Mouse (Mus musculus) frontal cortex, adult 2 months (tissue): Measurements from ENCODE around the gene Lpp. TPM values are rescaled to one million over a fixed set of nuclear protein-coding genes. Genes with fewer than 3 reads are reported as not detected.

Experiments
- DNase-seq, 2 experiments: peaks; one replicate each; pipeline ENCODE4 v3.0.0; 2022; ENCODE audit warnings: low spot score in 1 of 2; ENCODE audit errors: extremely low spot score in 1 of 2
- polyA plus RNA-seq: library from polyadenylated mRNA; depleted of rRNA; stranded (reverse); fragments of >200 nt; gene quantifications from 2 replicates; pipeline ENCODE4 v1.2.3, GENCODE M21; 2012

The Lpp gene
- polyA plus RNA-seq, 1 experiment: 3.0 TPM

DNA sequence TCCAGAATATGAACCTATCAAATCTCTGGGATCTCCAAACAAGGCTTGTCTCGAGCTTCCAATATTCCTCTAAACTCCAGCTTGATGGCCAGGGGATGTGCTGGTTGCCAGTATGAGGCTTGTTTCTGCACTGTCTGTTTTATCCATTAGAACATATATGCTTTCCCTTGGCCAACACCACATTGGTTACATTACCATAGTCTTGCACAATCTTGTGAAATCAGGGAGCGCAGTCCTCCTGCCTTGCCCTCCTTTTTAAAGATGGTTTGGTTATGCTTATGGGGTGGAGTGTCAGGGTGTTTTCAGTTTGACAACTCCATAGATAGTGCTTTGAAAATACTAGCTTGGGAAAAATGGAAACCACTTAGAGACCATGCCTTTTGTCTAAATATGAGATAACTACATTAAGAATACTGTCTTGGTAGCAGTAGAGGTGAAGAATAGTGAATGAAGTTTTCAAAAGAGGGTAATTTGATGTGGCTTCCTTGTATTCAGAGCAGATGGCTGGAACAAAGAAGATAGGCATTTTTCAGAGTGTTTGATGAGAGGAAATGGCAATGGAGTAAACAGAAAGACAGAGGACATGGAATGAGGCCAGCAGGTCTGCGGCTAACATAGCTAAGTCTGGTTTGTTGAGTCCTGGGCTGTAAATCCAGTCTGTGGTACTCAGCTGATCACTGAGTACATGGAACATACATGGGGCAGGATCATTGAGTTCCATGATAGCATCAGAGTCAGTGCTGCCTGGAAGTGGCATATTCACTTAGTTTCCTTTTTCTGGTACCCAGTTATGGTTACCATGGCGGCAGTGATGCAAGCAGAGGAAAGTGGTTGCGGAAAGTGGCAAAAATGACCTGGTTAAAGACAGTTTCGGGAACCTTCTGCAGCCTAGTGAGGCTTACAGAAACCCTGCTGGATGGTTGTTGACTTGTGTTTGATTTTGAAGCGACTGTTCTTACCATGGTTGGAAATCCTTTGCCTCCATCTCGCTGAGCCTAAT lies 258.6 kb downstream of the Lpp start:
- DNase-seq: no peak

DNA sequence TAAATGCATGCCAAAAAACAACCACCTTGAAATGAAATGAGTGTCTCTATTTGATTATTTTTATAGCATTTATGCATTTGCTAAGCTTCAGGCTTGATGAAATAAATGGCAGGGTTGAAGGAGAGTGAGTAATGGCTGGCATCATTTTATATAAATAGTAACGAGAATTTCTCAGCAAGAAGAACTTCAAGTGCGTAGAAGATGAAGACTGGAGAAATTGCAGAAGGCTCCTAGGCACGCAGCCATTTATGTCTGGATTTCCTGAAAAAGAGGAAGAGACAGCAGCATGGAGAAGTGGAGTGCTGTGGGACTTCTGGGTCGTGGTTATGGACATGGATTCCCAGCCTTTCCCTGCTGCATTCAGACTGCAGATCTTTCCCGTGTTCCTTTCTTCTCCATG lies 259.7 kb downstream of the Lpp start:
- peak in 1 of 2 experiments; percentile 42 for DNase-seq

DNA sequence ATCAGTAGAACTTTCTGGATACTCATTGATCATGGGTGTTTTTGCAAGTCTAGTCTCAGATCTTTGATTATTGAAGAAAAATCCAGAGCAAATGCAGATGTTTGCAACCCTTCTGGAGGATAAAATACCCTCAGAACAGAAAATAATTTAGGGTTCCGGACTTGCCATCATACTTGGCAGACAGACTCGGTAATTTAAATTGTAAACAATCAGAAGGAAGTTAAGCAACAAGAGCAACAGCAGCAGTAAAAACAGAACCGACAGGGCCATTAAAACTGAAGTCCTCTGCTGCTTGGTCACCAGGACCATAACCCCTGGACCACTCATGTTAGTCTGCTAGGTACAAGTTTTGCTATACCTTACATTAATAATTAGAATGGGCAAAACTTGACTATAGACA lies 261.8 kb downstream of the Lpp start:
- DNase-seq: no peak

DNA sequence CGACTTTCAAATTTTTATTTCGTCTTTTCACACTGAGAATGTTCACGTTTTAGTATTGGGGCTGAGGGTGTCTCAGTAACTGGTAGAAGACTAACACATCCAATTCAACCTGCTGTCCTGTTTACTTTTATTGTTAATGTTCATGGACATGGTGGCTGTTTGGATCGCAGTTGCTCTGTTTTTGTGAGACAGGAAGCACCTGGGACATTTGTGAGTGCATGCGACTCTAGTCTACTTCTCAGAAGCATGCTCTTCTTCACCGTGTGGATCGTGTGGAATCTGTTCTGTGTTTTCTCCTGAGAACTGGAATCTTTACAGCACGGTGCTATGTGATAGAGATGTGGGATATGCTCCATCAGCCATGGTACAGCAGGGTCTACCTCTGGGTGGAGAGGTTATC lies 262.7 kb downstream of the Lpp start:
- no peak for DNase-seq

DNA sequence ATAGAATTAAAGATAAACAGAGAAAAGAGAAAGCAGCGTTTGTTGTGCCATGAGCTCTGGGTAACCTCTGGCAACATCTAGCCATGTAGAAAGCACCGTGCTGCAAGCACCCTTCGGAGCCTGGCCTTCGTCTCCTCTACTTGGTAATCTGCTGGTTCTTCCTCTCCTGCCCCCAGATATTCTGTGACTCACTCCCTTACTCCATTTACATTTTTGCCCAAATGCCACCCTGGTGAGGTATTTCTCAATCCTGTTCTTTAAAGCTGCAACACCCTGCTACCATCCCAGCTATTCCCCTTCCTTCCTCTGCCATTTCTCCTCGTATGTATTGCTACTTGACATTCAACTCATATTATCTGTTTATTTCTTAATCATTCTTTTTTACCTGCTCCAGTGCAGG lies 263.4 kb downstream of the Lpp start:
- peak in 1 of 2 experiments; percentile 17 for DNase-seq

DNA sequence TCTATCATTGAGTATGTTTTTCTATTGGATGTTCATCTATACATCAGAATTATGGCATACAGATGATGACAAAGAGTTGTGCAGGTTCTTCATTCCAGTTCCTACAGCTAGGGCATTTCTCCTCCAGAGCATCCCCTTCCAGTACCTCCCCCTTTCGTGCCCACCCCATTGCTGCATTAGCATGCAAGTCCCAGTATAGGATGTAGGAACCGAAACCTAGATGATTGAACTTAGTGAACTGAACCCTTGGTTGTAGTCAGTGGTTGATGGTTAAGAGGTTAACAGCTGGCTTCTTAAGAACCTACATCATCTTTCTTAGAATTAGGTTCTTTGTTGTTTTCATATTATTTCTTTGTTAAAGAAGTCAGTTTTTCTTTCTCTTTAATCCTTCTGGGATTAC lies 265.7 kb downstream of the Lpp start:
- DNase-seq: no peak

DNA sequence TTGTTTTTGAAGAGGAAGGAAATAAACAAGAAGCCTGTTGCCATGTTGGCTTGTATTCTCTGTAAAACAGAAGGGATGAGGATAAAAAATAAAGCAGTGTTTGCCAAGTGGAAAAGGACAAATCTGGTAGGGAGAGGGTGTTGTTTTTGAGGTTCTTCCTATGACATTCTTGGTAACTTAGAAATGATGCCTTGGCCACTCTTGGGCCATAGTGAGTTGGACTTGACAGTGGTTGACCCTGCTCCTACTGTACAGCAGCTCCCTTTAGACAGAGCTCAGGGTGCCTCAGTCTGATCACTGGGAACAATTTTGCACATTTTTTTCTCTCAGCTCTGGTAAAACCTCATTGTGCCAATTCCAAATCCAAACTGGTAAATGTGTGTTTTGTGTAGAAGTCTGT lies 270.8 kb downstream of the Lpp start:
- no peak for DNase-seq

DNA sequence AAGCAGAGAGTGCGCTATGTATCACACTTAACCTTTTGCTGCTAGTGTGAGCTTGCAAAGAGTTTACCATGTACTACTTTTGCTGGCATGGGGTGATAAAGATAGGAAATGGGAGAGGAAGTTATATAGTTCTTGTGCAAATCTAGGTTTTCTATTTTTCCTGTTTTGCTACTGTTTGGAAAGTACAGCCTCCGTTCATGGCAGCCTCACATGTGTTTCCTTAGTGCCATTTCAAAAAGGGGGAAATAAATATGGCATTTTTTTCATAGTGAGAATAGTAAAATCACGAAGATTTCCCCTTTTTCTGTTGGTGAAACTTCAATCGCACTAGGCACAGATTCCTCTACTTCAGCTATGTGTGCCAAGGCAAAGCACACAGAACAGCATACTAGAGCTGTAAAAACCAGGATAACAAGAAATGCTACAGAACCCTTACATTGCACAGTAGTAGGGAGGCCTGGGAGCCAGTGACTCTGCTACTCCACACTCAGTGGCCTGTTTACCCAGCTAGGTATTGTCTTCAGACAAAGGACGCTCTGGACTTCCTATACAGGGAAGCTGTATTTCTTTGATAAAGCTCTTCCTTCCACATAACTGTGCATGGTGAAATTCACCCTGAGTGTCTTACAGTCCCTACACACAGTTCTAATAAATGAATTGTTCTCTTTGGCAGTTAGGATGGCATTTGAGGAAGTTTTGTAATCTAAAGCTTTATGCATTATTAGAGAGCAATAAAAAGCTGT lies 276.6 kb downstream of the Lpp start:
- no peak for DNase-seq

DNA sequence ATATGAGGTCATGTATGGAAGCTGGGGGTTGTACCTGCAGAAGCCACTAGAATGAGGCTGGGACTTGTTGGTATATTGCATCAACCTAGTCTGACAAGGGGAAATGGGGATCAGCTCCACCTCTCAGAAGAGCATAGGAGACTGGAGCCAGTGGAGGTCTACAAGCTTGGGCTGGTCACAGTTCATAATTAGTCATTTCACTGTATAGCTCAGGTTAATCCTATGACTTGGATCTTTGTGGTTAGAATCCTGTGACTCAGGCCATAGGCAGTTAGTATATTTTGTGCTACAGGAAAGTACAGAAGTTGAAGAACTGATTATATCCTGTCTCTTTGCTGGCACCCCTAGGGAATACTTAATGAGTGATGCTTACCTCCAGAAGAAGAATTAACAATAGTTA lies 285.6 kb downstream of the Lpp start:
- DNase-seq: no peak

DNA sequence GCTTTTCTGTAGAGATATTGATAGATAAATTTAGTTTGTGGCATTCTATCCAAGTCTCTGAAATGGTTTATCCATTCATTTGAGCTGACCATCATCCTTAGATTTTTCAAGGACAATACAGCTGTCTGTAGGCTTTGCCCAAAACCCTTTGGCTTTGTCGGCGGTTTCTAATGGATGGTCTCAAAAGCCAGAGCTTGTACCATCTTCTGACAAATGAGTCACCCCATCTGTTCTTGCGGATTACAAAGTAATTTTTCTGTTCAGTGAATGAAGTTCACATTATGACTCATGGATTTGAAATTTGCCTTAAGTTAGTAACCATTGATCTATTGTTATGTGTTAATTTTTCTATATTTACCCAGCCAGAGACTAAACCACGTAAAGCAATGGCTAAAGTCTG lies 301.8 kb downstream of the Lpp start:
- peak in 1 of 2 experiments; percentile 27 for DNase-seq

DNA sequence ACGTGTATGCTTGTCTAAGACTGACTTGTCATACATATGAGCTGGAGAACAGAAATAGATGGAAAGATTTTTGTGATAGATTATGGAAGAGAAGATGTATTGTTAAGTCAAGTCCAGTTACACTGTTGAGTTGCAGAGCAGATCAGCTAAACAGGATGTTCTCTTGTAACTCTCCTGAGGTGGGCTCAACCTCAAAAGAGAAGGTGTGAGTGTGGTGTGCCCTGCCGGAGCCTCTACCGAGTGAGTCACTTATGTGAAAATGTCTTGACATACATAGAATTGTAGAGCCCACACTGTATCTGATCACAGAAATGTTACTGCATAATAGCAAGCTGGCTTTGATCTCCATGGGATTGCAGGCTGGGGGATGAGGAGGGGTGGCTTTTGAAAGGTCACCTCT lies 310.9 kb downstream of the Lpp start:
- no peak for DNase-seq

DNA sequence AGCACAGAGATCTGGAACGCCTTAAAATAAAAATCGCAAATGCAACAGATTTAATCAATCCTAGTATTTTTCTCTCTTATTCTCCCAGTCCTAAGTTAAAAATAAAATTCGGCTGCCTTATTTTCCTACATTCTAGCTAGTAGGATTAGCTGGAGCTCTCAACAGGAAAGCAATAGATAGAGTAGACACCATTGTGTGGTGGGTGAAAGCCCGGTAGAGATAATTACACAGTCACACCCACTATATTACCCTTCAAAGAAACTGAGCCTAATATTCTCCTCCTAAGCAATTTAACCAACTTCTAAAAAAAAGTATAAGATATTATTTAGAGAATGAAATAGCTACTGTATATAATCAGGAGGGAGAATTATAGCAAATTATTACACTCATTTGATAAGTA lies 330.3 kb downstream of the Lpp start:
- DNase-seq: no peak

DNA sequence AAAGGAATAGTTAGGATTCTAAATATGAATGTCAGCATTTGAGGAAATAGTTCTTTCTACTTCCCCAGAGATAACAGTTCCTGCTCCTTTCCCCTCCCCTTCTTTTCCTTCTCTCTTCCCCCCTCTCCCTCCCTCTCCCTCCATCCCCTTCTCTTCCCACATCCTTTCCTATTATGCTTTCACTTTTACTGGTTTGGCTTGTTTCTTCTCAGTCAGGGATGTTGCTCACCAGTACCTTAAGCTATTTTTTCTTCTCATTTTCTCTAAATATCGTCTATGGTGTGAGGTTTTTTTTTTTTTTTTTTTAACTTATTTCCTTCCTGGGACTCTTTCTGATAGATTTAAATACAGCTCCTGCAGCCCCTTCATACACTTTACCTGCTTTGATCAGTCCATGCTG lies 339.4 kb downstream of the Lpp start:
- no peak for DNase-seq

DNA sequence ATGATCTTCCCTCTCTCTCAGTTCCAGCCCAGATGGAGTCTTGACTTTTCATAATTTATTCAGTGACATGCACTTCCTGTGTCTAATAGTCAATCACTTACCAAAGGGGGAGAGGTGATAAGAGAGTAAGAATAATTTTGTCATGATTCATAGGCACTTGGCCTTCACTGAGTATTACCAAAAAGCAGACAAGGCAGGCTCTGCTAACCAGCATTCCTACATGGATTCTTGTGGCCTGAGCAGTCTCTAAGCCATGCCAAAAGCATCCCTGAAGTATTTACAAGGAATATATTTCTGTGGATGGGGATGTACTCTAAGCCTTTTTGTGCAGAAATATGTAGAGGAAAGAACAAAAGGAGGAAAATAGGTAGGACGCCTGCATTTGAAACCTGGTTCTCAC lies 340.0 kb downstream of the Lpp start:
- DNase-seq: no peak

DNA sequence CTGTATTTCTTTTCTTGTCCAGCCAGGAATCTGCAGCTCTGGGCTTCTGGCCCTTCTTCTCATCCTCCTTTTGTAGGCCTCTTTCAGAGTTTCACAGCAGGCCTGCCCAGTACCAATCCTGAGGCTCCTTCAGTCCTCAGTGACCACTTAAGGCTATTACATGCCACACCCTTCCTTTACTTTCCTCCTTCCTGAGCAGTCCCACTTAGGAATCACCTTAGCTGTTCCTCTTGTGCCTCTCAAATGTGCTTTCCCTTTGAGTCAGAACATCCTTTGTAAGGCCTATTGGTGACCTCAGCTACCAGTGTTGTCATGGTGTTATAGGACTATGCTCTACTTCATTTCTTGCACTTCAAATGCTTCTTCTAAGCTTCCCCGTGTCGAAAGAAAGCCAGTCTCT lies 342.4 kb downstream of the Lpp start:
- DNase-seq: no peak

DNA sequence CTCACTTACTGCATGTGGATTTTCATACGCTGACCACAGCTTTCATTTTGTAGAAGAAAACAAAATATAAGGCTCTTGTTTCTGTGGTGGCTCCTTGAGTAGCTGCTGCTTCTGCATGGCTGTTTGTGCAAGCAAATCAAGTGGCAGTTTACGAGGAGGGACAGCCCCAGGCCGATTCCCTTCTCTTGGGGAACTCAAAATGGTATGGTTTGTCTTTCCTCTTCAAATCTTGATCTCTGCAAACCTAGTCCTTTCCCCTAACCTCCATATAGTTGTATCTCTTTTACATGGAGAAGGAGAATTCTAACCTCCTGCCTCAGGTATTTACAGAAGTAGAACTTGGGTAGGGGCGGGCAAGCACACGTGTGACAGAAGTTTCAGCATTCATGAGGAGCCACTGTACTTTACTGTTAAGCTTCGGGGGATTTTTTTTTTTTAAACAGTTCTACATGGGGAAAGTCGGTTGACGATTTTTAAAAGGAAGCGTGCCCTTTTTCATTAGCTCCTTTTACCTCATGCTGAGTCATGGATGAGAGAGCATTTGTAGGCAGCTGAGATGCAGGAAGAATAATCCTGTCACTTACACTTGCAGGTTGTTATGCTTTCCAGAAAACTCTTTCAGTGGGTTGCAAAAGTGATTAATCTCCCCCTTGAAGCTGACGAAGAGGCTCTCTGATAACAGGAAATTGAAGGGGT lies 344.2 kb downstream of the Lpp start:
- peak in 1 of 2 experiments; percentile 35 for DNase-seq

DNA sequence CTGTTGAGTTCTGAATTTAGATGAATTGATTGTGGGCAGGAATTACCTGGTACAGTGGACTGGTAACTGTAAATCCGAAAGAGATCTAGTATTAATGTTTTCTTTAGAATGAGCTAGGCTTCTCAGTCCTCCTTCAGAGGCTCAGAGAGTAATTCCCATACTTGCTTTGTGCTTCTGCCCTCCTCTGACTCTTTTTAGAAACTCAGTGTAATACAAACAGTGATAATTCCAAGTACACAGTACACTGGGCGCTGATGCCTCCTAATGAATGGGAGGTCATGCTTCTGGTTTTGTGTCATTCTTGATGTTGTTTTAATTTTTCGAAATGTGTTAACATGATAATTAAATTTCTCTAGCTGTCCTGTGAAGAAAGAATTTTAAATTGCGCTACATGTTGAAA lies 347.4 kb downstream of the Lpp start:
- DNase-seq: no peak

DNA sequence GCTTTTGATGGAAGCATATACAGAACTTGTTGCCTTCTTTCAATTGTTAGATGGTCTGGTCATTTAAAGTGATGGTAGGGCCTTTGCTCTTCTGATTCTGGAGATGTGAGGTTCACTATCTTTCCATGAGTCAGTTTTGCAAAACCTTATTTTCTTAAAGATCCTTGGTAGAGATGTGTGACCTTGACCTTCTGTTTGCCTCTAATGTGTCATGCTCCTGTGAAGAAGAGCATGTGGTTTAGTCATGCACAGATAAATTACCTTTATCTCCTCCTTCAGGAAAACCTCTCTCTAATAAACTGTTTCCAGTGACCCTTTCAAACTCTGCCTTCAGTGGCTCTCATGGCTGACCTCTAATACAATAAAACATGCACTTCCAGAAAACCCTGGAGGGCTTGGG lies 356.5 kb downstream of the Lpp start:
- no peak for DNase-seq

DNA sequence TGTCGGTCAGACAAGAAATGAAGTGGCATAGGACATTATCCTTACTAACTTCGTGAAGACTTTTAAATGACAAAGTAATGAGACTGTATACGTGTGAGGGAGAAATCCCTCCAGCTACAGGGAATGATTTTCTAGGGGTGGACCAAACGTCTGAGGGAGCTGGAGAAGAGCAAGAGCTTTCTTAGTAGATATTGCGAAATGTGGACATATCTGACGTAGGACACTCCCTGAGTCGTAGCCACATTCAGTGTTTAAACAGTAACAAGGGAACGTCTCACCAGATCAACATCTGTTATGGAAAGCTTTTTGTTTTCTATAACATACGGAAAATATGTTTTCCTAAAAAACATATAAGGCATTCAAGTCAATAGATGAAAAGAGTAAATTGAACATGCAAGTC lies 362.8 kb downstream of the Lpp start:
- no peak for DNase-seq

DNA sequence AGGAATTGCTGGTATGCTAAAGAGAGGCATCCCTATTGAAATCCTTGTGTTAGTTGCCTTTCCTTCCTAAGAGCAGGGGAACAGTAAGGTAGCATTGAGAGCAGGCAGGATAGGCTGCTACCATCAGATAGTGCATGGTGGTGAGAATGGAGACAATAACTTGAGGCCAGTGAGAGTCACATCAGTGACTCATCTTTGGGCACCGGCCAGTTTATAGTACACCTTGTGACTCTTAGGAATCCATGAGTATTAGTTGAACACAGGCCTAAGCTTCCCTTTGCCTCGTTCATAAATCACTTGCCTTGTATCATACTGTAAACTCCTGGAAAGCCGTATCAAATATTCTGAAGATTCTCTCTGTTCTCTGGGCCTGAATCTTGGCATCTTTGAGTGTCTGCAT lies 372.7 kb downstream of the Lpp start:
- no peak for DNase-seq

DNA sequence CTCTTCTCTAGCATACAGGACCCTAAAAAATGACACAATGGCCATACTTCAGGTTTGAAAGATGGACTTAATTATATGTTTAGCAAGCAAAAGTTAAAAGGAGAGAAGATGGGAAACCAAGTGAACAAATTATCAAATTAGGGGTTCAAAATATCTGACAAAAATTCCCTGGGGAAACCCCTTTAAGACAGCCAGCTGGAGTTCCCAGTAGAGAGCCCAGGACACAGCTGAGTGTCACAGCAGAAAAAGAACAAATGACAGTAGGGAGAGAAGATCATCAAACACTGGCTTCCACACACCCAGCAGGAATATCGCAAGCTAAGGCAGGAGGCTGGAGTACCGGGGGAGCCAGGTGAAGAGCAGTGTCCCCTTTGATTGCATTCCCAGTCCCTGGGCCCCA lies 373.3 kb downstream of the Lpp start:
- no peak for DNase-seq
